Mouse (Mus musculus) myocyte (in vitro differentiated cells): ENCODE data around the gene Abcc4.

Experiments used
- E2F4 ChIP-seq: IDR thresholded peaks from one replicate; pipeline ENCODE4 v1.6.1; 2011; ENCODE audit warnings: mild to moderate bottlenecking, control low read depth, moderate library complexity; ENCODE audit not compliant: insufficient read depth
- MYOD1 ChIP-seq, 3 experiments: IDR thresholded peaks; one replicate each; pipeline ENCODE4 v1.6.1; 2011; ENCODE audit warnings: control low read depth in 2 of 3, low read depth in 2 of 3, mild to moderate bottlenecking in 2 of 3, moderate library complexity in 1 of 3; ENCODE audit not compliant: insufficient read length in 2 of 3, control insufficient read depth in 1 of 3
- POLR2A ChIP-seq: IDR thresholded peaks from one replicate; pipeline ENCODE4 v1.6.1; 2011; ENCODE audit warnings: low read depth, mild to moderate bottlenecking, control low read depth, moderate library complexity; ENCODE audit not compliant: insufficient read length
- POLR2AphosphoS2 ChIP-seq: IDR thresholded peaks from one replicate; pipeline ENCODE4 v1.6.1; 2011; ENCODE audit warnings: low read depth, control low read depth; ENCODE audit not compliant: insufficient read length
- TCF12 ChIP-seq: IDR thresholded peaks from one replicate; pipeline ENCODE4 v1.6.1; 2011; ENCODE audit warnings: mild to moderate bottlenecking, control low read depth; ENCODE audit not compliant: poor library complexity, insufficient read depth, severe bottlenecking
- TCF3 ChIP-seq: IDR thresholded peaks from one replicate; pipeline ENCODE4 v1.6.1; 2011; ENCODE audit warnings: low read depth, control low read depth; ENCODE audit not compliant: insufficient read length
- USF1 ChIP-seq: IDR thresholded peaks from one replicate; pipeline ENCODE4 v1.6.1; 2011; ENCODE audit warnings: low read depth, mild to moderate bottlenecking, control low read depth, moderate library complexity

DNA sequence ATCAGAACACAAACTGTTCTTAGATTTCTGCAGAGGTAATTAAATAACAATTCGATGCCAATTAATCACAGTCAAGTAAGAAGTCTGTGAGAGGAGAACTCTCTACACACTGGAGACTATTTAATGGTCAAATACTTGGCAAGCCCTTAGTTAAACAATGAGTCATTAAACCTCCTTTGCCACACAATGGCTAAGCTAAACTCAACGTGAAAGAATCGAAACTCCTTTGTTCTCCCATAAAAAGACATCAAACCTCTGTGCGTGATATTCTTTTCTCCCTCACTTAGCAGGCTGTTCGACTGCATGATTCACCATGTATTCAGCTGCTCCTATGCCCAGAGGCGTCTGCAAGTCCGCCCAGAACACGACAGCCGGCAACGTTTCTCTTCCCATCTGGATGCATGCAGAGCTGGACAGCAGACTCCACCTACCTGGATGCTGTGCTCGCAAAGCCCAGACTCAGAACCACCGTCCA lies 139.8 kb downstream of the Abcc4 start:
- TF ChIP-seq POLR2A: no peak
- TF ChIP-seq TCF12: peak; percentile 3
- TF ChIP-seq MYOD1 (IDR thresholded peaks at IDR 0.05; ENCODE audit: control insufficient read depth in 1 of 3, insufficient read length in 2 of 3, low read depth in 2 of 3): peak in 2 of 3 experiments; percentile 59 to 77
- no peak for TF ChIP-seq USF1
- TF ChIP-seq TCF3: no peak
- no peak for TF ChIP-seq POLR2AphosphoS2
- no peak for TF ChIP-seq E2F4
